15 mouse cellular contexts compared by ENCODE assay signal in genomic region chr3:142434127-142434785, GRCm38 (mm10). TPM values are rescaled to one million over a fixed set of nuclear protein-coding genes. Genes with fewer than 3 reads are reported as not detected.
DNase-seq lines count a peak whose midpoint lies in the region; ATAC-seq and TF ChIP-seq lines count a peak whose summit lies in the region.
"Had no signal": no experiment of that assay in that cellular context is flagged by ENCODE, and none has a peak within 500 bp of the region (broad histone marks: within the 10 kb centered on the region; RNA-seq: fewer than 3 reads in every experiment).

No protein-coding gene starts in this region.

- H3K36me3 ChIP-seq in heart, embryonic 12.5 days, result no peaks in the 10 kb centered on the region
- H3K36me3 ChIP-seq in CH12.LX (replicated peaks in 1 of 2; ENCODE audit: control insufficient read depth in 1 of 2, insufficient read depth in 1 of 2, low read length in 1 of 2), result no peaks in the 10 kb centered on the region
- H3K36me3 ChIP-seq in heart, postnatal 0 days (replicated peaks; ENCODE audit: control insufficient read depth, insufficient read depth, low read length), result no peaks in the 10 kb centered on the region
- H3K36me3 ChIP-seq: limb, embryonic 13.5 days had no signal

- peak overlapping the region; percentile 43 for H3K27ac ChIP-seq in heart, embryonic 12.5 days (ENCODE audit: poor library complexity, severe bottlenecking)
- no peak overlapping the region for H3K27ac ChIP-seq in CH12.LX (ENCODE audit: insufficient read depth, low read depth)
- peak overlapping the region; percentile 79 for H3K27ac ChIP-seq in heart, postnatal 0 days (ENCODE audit: low read depth)
- no peak overlapping the region for H3K27ac ChIP-seq in cerebellum, adult 2 months (ENCODE audit: insufficient read depth, low read length)
- H3K27ac ChIP-seq: limb, embryonic 13.5 days; macrophage had no signal

- H3K4me2 ChIP-seq in heart, embryonic 12.5 days, result no peak overlapping the region
- H3K4me2 ChIP-seq in CH12.LX (ENCODE audit: insufficient read depth, low read depth, poor library complexity, severe bottlenecking), result no peak overlapping the region
- no peak overlapping the region for H3K4me2 ChIP-seq in heart, postnatal 0 days (ENCODE audit: low read depth, low read length)
- H3K4me2 ChIP-seq: limb, embryonic 13.5 days had no signal

- no peaks in the 10 kb centered on the region for H3K9me3 ChIP-seq in heart, embryonic 12.5 days (replicated peaks)
- H3K9me3 ChIP-seq in CH12.LX (replicated peaks; ENCODE audit: low read length), result no peaks in the 10 kb centered on the region
- H3K9me3 ChIP-seq in heart, postnatal 0 days (replicated peaks; ENCODE audit: control insufficient read depth, low read length), result no peaks in the 10 kb centered on the region
- H3K9me3 ChIP-seq: limb, embryonic 13.5 days had no signal

- no peak overlapping the region for H3K9ac ChIP-seq in heart, embryonic 12.5 days
- H3K9ac ChIP-seq in CH12.LX (ENCODE audit: insufficient read depth, low read depth), result no peak overlapping the region
- no peak overlapping the region for H3K9ac ChIP-seq in heart, postnatal 0 days (replicated peaks; ENCODE audit: low read depth, low read length)
- H3K9ac ChIP-seq: limb, embryonic 13.5 days had no signal

- no peaks in the 10 kb centered on the region for H3K79me2 ChIP-seq in CH12.LX (replicated peaks; ENCODE audit: control insufficient read depth, extremely low read depth, insufficient read depth, poor library complexity, severe bottlenecking)

- peaks cover 49% of the 10 kb centered on the region for H3K4me1 ChIP-seq in heart, embryonic 12.5 days (replicated peaks)
- peaks cover 2 to 5% of the 10 kb centered on the region in 2 experiments; a peak in 2 of 4 replicates for H3K4me1 ChIP-seq in CH12.LX (ENCODE audit: control insufficient read depth in 1 of 2, insufficient read depth in 2 of 2)
- H3K4me1 ChIP-seq in heart, postnatal 0 days (ENCODE audit: control insufficient read depth, insufficient read depth), result peaks cover 32% of the 10 kb centered on the region
- no peaks in the 10 kb centered on the region for H3K4me1 ChIP-seq in cerebellum, adult 2 months (ENCODE audit: control insufficient read depth, insufficient read depth, low read length)

- 51% methylated on average over 7 of the region's 7 CpGs for WGBS in heart, embryonic 12.5 days
- WGBS in heart, postnatal 0 days, result 56% methylated on average over 7 of the region's 7 CpGs
- 64% methylated on average over 7 of the region's 7 CpGs for WGBS in cerebellum, adult 2 months

- no peak overlapping the region for H3K4me3 ChIP-seq in heart, embryonic 12.5 days
- H3K4me3 ChIP-seq in CH12.LX (replicated peaks in 1 of 3; ENCODE audit: low read depth in 2 of 3, low read length in 2 of 3, poor library complexity in 1 of 3), result no peak overlapping the region
- H3K4me3 ChIP-seq in heart, postnatal 0 days (ENCODE audit: low read depth, low read length), result no peak overlapping the region
- no peak overlapping the region for H3K4me3 ChIP-seq in cerebellum, adult 2 months (replicated peaks; ENCODE audit: insufficient read depth, low read depth, low read length)
- H3K4me3 ChIP-seq: limb, embryonic 13.5 days; myocyte had no signal

- DNase-seq in heart, adult 9 months (ENCODE audit: low spot score in 2 of 2), result no peak
- peak; percentile 11 for DNase-seq in CH12.LX (ENCODE audit: extremely low read depth)
- peak; percentile 33 for DNase-seq in R1 (ENCODE audit: low read depth, low spot score)
- DNase-seq in heart, postnatal 0 days (ENCODE audit: low spot score), result no peak
- no peak for DNase-seq in adrenal gland, postnatal 10 days
- no peak for DNase-seq in kidney, postnatal 10 days
- DNase-seq in cerebellum, adult 2 months, result no peak
- DNase-seq: adrenal gland, postnatal 36 days; cerebellum, adult 11 months; kidney, postnatal 14 days; lung, adult 18-20 months had no signal

- no peak for TF ChIP-seq CTCF in CH12.LX (conservative IDR thresholded peaks at IDR 0.05 in 1 of 2, IDR thresholded peaks at IDR 0.05 in 1 of 2; ENCODE audit: low read depth in 2 of 2, low read length in 2 of 2)
- no peak for TF ChIP-seq CTCF in heart, postnatal 0 days (IDR thresholded peaks at IDR 0.05; ENCODE audit: low read depth)
- TF ChIP-seq CTCF in cerebellum, adult 2 months (IDR thresholded peaks at IDR 0.05; ENCODE audit: borderline replicate concordance, insufficient read depth, low read depth, low read length), result no peak

- TF ChIP-seq POLR2A in CH12.LX (IDR thresholded peaks at IDR 0.05; ENCODE audit: low read depth, low read length), result no peak
- TF ChIP-seq POLR2A in cerebellum, adult 2 months (IDR thresholded peaks at IDR 0.05; ENCODE audit: borderline replicate concordance, insufficient read depth, low read length), result no peak

- in situ Hi-C loops in CH12.LX (cut with MboI; ENCODE audit: low pct_ligation_motif_present, low pct_unique_long_range_greater_than_20kb, low sequenced_read_pairs), result no loop called here

- no peaks in the 10 kb centered on the region for H3K27me3 ChIP-seq in heart, embryonic 12.5 days (replicated peaks)
- no peaks in the 10 kb centered on the region for H3K27me3 ChIP-seq in CH12.LX (replicated peaks)
- H3K27me3 ChIP-seq in heart, postnatal 0 days (ENCODE audit: control insufficient read depth, insufficient read depth, low read length), result no peaks in the 10 kb centered on the region
- H3K27me3 ChIP-seq in cerebellum, adult 2 months (ENCODE audit: control insufficient read depth, insufficient read depth, low read length), result no peaks in the 10 kb centered on the region

- no peak for TF ChIP-seq EP300 in CH12.LX (IDR thresholded peaks at IDR 0.05; ENCODE audit: low read length)
- no peak for TF ChIP-seq EP300 in heart, postnatal 0 days (IDR thresholded peaks at IDR 0.05; ENCODE audit: low read depth)

- dilution Hi-C loops in CH12.LX (cut with MboI; ENCODE audit: extremely low pct_ligation_motif_present, extremely low pct_unique_long_range_greater_than_20kb, low sequenced_read_pairs), result no loop called here

- ATAC-seq in heart, embryonic 12.5 days (ENCODE audit: insufficient number of reproducible peaks, low FRiP score), result no peak
- ATAC-seq in heart, postnatal 0 days (ENCODE audit: insufficient read depth, low read depth), result peak; percentile 31; the same call in 1 of the 2 replicates

- TF ChIP-seq RAD21 in CH12.LX (IDR thresholded peaks at IDR 0.05; ENCODE audit: low read depth, low read length), result no peak

TF ChIP-seq in CH12.LX, 34 proteins besides CTCF, POLR2A, EP300 and RAD21:
- TF ChIP-seq HCFC1 (IDR thresholded peaks at IDR 0.05; ENCODE audit: low read depth, low read length) (no peak), ZC3H11A (IDR thresholded peaks at IDR 0.05; ENCODE audit: low read depth, low read length) (no peak), BHLHE40 (IDR thresholded peaks at IDR 0.05; ENCODE audit: low read depth, low read length) (0 out of 2 replicates have a peak, but pooled peaks have one; percentile 14)

RNA-seq across cellular contexts. Expression of gene Pdlim5, which starts 38.8 kb away (rescaled TPM):
- polyA plus RNA-seq in heart, embryonic 12.5 days (2016; fragmentation: Nextera tagmentation; extraction: Ambion mirVana), result 218 and 224 TPM in 2 replicates
- total RNA-seq in CH12.LX (2012; rRNA removed), result 20.7 and 22.0 TPM in 2 replicates
- total RNA-seq in CH12.LX (2014; rRNA removed), result 22.8 and 23.2 TPM in 2 replicates
- 22.8 and 24.6 TPM in 2 replicates for polyA plus RNA-seq in CH12.LX (2012; ENCODE audit: insufficient read length, low read depth)
- total RNA-seq in heart, postnatal 0 days (2014; rRNA removed; ENCODE audit: low replicate concordance), result 512 and 650 TPM in 2 replicates
- polyA plus RNA-seq in heart, postnatal 0 days (2015; fragmentation: Nextera tagmentation; extraction: Ambion mirVana), result 336 and 367 TPM in 2 replicates
- total RNA-seq in adrenal gland, postnatal 10 days (2021), result 10 to 100 TPM; 55.8 to 79.6 TPM
- polyA plus RNA-seq in cerebellum, adult 2 months (2012; rRNA removed), result 15.7 and 16.8 TPM in 2 replicates

RNA-seq across cellular contexts. Expression of gene Gbp5, which starts 59.5 kb away (rescaled TPM):
- 0.06 and 0.09 TPM in 2 replicates for polyA plus RNA-seq in heart, embryonic 12.5 days (2016; fragmentation: Nextera tagmentation; extraction: Ambion mirVana)
- 8.3 and 16.1 TPM in 2 replicates for total RNA-seq in CH12.LX (2012; rRNA removed)
- total RNA-seq in CH12.LX (2014; rRNA removed), result 1.3 and 1.8 TPM in 2 replicates
- polyA plus RNA-seq in CH12.LX (2012; ENCODE audit: insufficient read length, low read depth), result 4.7 and 4.8 TPM in 2 replicates
- total RNA-seq in heart, postnatal 0 days (2014; rRNA removed; ENCODE audit: low replicate concordance), result 1.6 and 4.4 TPM in 2 replicates
- 0.33 and 0.44 TPM in 2 replicates for polyA plus RNA-seq in heart, postnatal 0 days (2015; fragmentation: Nextera tagmentation; extraction: Ambion mirVana)
- total RNA-seq in adrenal gland, postnatal 10 days (2021), result 1 to 10 TPM; 3.4 to 5.1 TPM
- 1.7 and 2.4 TPM in 2 replicates for polyA plus RNA-seq in cerebellum, adult 2 months (2012; rRNA removed)
- polyA plus RNA-seq: myocyte had no signal

Comparison
In these comparisons a context has a peak if more than half of its experiments do, and no peak if none do; other contexts are left out.
1. H3K27ac ChIP-seq: peak in heart, embryonic 12.5 days (single experiment) and heart, postnatal 0 days (single experiment); none in CH12.LX (single experiment) and cerebellum, adult 2 months (single experiment).
2. DNase-seq: peak in CH12.LX (single experiment) and R1 (single experiment); none in heart, adult 9 months (0 of 2), heart, postnatal 0 days (single experiment), adrenal gland, postnatal 10 days (single experiment), kidney, postnatal 10 days (single experiment) and cerebellum, adult 2 months (0 of 2).